Mouse (Mus musculus): ENCODE data around the gene Mpzl1. TPM values are rescaled to one million over a fixed set of nuclear protein-coding genes. Genes with fewer than 3 reads are reported as not detected.

Gene Mpzl1
- polyA plus RNA-seq, 1 experiment from 2014 or later = 134 TPM

DNA sequence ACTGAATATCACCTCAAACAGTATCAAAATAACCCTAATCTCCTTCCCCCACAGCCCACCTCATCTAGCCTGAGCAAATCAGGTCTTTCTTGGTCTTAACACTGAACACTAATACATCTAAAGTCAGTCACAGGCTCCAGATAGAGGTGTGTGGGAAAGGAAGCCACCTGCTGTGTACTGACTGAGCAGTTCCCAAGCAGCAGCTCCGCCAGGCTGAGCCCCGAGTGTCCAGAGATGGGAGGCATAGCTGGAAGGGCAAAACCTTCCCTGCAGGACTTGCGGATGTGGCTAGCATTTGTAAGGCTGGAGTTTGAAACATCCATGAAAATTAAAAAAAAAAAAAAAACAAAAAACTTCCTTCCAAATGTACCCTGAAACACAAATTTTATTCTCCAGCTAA, 29.2 kb downstream of the Mpzl1 start:
- Histone ChIP-seq H3K4me1 (peaks cover 11% of the 10 kb centered on the region), H3K27me3 (ENCODE audit: low read depth, poor library complexity, severe bottlenecking) (no peaks in the 10 kb centered on the region), H3K4me3 (no peak overlapping the region), H3K36me3 (peaks cover 79% of the 10 kb centered on the region), H3K27ac (replicated peaks) (no peak overlapping the region), H3K9me3 (replicated peaks) (no peaks in the 10 kb centered on the region)
- 91% methylated on average over 3 of the region's 3 CpGs for WGBS
- DNase-seq (ENCODE audit: low spot score) = no peak

DNA sequence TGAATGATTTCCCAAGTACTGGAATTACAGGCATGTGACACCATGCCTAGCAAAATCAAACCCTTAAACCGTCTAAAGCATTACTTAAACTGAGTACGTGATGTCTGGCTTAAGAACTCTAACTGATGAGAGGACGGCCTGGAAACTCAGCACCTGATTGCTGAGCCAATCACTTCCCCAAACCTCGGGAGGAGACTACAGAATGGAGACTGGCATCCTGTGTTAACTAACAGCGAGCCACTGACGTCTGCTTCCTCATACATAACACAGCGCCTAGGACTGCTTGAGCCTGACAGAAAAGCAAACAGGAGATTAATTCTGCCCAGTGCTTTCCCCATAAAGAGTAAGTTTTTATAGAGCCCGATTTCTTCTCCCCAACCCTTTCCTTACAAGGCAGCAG, 30.1 kb downstream of the Mpzl1 start:
- no peak overlapping the region for H3K27ac ChIP-seq (replicated peaks)
- H3K4me3 ChIP-seq = no peak overlapping the region
- no peak for DNase-seq (ENCODE audit: low spot score)
- 91% methylated on average over 8 of the region's 8 CpGs for WGBS
- H3K36me3 ChIP-seq = peaks cover 83% of the 10 kb centered on the region
- H3K4me1 ChIP-seq = peaks cover 2% of the 10 kb centered on the region
- no peaks in the 10 kb centered on the region for H3K9me3 ChIP-seq (replicated peaks)
- H3K27me3 ChIP-seq (ENCODE audit: low read depth, poor library complexity, severe bottlenecking) = no peaks in the 10 kb centered on the region

DNA sequence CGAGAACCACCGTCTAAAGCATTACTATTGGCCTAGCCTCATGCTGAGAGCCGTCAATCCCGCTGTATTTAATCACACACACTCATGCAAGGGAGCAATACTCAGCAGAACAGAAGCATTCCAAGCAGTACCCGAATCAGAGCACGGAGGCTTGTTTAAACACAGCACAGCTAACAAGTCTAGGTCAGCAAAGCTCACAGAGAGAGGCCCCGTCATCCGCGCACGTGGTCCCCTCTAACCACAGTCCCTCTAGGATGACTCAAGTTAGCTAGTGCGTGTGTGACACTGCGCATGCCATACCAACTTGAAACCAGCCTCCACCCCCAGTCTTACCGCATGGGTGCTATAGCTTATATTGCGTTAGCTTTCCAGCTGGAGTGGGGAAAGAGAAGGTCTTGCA, 31.1 kb downstream of the Mpzl1 start:
- 95% methylated on average over 14 of the region's 14 CpGs for WGBS
- no peak for DNase-seq (ENCODE audit: low spot score)
- Histone ChIP-seq H3K4me3 (no peak overlapping the region), H3K27ac (replicated peaks) (no peak overlapping the region), H3K9me3 (replicated peaks) (no peaks in the 10 kb centered on the region), H3K36me3 (peaks cover 89% of the 10 kb centered on the region), H3K4me1 (no peaks in the 10 kb centered on the region), H3K27me3 (ENCODE audit: low read depth, poor library complexity, severe bottlenecking) (no peaks in the 10 kb centered on the region)

DNA sequence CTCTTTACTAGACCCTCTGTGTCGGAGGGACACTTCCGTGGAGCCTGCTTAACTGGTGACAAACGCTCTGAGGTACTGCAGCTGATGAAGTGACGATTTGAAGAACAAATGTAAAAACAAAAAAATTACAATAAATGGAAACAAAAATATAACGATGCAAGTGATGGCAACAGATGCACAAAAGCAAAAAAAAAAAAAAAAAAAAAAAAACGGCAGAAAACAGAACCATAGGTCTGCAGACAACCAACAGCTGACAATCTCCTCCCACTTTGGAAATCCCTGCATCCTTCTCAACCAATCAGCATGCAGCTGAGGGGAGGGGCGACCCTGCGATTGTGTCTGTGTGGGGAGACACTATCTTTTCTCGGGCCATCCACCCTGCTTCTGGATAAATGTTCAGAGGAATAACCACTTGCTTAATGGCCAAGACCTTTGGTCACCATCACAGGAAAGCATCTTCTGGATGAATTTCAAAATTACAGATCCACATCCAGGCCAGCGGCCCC, 32.5 kb downstream of the Mpzl1 start:
- peaks cover 89% of the 10 kb centered on the region for H3K36me3 ChIP-seq
- WGBS = 89% methylated on average over 10 of the region's 10 CpGs

DNA sequence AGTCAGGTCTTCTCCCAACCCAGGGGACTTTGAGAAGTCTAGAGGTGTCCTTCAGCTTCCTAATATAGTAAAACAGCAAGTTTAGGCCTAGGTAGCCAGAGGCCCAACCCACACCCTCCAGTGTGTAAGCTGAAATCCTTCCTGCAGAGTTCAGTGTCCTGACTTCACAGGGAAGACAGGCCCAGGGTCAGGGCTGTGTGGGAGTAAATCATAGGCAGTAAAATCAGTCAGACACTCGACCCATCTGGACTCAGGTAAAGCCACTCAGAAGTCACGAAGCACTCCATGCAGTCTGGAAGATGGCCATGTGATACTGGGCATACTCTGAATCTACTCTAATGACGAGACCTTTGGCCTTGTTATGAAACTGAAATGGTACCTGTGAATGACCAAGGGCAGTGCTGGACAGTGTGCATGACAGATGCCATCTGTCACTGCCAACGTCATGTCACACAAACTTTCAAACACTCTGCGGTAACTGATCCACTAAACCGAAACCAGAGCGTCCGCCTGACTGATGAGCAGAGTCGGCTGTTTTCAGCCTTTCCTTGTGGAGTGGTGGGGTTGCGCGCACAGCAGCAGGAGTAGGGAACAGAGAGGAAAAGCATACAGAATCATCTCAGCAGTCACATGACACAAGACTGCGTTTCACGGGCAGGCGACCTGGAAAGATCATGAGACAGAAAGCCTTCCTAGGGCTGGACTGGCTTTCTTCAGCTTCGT, 39.5 kb downstream of the Mpzl1 start:
- Histone ChIP-seq H3K4me1 (no peaks in the 10 kb centered on the region), H3K9me3 (replicated peaks) (no peaks in the 10 kb centered on the region), H3K27me3 (ENCODE audit: low read depth, poor library complexity, severe bottlenecking) (no peaks in the 10 kb centered on the region), H3K4me3 (no peak overlapping the region), H3K27ac (replicated peaks) (no peak overlapping the region), H3K36me3 (peaks cover 94% of the 10 kb centered on the region)
- no peak for DNase-seq (ENCODE audit: low spot score)
- 95% methylated on average over 15 of the region's 15 CpGs for WGBS

More for the DNA sequence above, 32.5 kb downstream of the Mpzl1 start:
- no peaks in the 10 kb centered on the region for H3K4me1 ChIP-seq
- no peaks in the 10 kb centered on the region for H3K27me3 ChIP-seq (ENCODE audit: low read depth, poor library complexity, severe bottlenecking)
- H3K27ac ChIP-seq (replicated peaks) = no peak overlapping the region
- H3K9me3 ChIP-seq (replicated peaks) = no peaks in the 10 kb centered on the region
- no peak overlapping the region for H3K4me3 ChIP-seq
- no peak for DNase-seq (ENCODE audit: low spot score)

DNA sequence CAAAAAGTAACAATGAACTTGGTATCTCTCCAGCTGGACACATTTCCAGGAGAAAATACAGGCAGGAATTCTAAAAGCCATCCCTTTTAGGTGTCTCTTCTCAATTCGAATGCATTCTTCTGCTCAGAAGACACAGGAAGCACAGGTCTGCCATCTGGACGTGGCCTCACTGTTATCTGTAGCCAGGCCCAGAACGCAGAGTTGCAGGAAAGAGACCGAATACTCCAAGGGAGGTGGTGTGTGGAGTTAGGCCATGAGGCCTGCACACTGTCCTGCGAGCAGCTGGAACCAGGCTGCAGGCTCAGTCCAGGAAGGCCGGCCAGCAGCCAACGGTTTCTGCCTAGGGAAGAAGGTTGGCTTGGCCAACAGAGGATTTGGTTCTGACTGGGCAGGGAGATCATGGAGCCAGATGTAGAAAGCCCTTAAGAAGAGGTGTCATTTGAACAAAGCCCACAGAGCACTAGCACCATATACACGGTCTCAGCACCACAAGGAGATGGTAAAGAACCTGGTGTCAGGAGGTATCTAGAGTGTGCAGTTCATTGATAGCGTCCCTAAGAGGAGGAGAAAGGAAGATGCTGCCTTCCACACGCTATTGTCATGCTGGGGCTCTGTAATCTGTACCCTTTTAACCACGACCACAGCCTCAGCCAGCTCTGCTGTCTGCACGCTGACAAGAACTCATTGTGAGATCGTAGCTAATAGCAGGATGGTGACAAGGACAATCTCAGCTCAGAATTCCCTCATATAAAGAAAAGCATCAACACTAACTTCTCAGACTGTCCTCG, 41.8 kb downstream of the Mpzl1 start:
- Histone ChIP-seq H3K27ac (replicated peaks) (no peak overlapping the region), H3K36me3 (peaks cover 73% of the 10 kb centered on the region), H3K4me1 (peaks cover 4% of the 10 kb centered on the region), H3K9me3 (replicated peaks) (no peaks in the 10 kb centered on the region), H3K4me3 (no peak overlapping the region), H3K27me3 (ENCODE audit: low read depth, poor library complexity, severe bottlenecking) (no peaks in the 10 kb centered on the region)
- DNase-seq (ENCODE audit: low spot score) = no peak
- 91% methylated on average over 14 of the region's 14 CpGs for WGBS

DNA sequence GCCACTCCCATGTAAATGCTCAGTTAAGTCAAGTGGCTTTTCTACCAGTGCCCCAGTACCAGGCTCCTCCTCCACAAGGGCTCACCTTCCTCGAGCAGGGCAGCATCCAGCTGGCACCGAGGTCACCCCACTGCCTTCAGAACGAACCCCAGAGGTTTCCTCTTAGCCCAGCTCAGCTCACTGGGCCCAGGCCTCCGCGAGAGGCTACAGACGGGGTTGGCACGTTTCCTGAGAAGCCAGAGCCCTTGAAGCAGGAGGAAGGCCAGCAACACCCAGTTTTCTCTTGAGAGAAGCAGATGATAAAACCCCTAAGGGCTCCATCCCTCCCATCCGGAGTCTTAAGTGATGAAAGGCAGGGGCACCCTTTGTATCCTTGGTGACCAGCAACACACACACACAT, 43.6 kb downstream of the Mpzl1 start:
- 78% methylated on average over 8 of the region's 8 CpGs for WGBS
- Histone ChIP-seq H3K9me3 (replicated peaks) (no peaks in the 10 kb centered on the region), H3K27me3 (ENCODE audit: low read depth, poor library complexity, severe bottlenecking) (no peaks in the 10 kb centered on the region), H3K4me3 (no peak overlapping the region), H3K36me3 (peaks cover 56% of the 10 kb centered on the region), H3K27ac (replicated peaks) (no peak overlapping the region), H3K4me1 (peaks cover 6% of the 10 kb centered on the region)
- DNase-seq (ENCODE audit: low spot score) = no peak

DNA sequence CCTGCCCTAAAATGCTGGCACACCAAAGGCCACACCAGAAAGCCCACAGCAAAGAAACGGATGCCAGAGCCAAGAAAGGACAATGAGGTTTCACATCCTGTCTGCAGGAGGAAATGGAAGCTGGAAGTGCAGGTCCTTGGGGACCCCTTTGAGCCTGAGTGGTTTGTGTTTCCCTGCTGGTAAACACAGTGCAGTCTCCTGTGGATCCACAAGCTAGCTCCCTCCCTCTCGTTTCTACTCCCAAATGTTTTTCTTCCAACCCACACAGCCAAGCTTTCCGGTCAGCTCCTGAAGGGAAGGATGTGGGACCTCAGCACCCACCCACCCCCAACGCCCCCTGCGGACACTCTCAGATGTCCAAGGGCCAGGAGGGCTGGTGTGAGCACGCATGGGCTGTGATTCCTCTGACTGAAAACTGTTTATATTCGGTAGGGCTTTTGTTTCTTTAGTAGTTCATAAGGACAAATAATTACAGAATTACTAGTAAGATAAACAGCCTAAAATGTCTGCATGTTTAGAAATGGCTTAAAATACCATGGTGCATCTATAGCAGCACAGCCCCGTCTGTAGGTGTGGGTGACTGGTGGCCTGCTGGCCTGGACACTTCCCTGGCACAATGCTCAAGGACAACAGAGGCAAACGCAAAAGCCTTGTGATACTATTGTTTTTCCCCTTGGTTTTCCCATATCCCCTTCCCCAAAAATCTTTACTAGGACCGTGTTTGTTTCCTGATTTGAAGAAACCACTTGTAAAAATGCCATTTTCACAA, 44.9 kb downstream of the Mpzl1 start:
- Histone ChIP-seq H3K27me3 (ENCODE audit: low read depth, poor library complexity, severe bottlenecking) (no peaks in the 10 kb centered on the region), H3K4me1 (peaks cover 8% of the 10 kb centered on the region), H3K36me3 (peaks cover 43% of the 10 kb centered on the region), H3K27ac (replicated peaks) (peak overlapping the region; percentile 42; the same call in 1 of the 2 replicates), H3K9me3 (replicated peaks) (no peaks in the 10 kb centered on the region), H3K4me3 (no peak overlapping the region)
- WGBS = 57% methylated on average over 10 of the region's 10 CpGs
- DNase-seq (ENCODE audit: low spot score) = no peak

DNA sequence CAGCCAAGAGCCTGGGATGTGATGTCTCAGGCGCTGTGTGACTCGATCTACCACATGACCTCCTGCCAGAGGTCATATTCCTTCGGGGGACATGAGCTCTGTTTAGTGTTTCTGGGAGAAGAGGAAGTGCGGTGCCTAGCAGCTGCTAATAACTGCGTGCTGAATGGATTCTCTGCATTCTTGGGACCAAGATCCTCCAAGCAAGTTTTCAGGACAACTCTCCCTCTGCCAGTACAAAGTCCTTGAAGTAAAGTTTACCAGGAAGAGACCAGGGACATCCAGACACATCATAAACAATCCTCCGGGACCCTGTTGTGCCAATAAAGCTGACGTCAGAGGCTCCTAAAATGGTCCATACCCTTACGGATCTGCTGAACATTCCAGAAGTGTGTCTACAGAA, 46.5 kb downstream of the Mpzl1 start:
- DNase-seq (ENCODE audit: low spot score) = no peak
- Histone ChIP-seq H3K27ac (replicated peaks) (no peak overlapping the region), H3K4me3 (no peak overlapping the region)

DNA sequence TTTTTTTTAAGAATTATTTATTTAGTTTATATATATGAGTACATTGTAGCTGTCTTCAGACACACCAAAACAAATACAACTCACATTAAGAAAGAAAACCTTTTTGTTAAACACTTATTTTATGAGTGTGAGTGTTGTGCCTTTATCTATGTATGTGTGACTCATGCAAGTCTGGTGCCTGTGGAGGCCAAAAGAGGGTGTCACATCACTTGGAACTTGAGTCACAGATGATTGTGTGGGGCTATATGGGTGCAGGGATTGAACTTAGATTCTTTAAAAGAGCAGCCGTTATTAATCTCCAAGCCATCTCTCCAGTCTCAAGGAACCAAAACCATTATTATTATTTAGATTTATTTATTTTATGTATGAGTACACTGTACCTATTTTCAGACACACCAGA, 48.0 kb downstream of the Mpzl1 start:
- no peaks in the 10 kb centered on the region for H3K27me3 ChIP-seq (ENCODE audit: low read depth, poor library complexity, severe bottlenecking)
- no peak overlapping the region for H3K27ac ChIP-seq (replicated peaks)
- no peak overlapping the region for H3K4me3 ChIP-seq
- DNase-seq (ENCODE audit: low spot score) = no peak
- H3K4me1 ChIP-seq = peaks cover 8% of the 10 kb centered on the region
- WGBS = 94% methylated on average over 1 of the region's 1 CpGs
- H3K36me3 ChIP-seq = peaks cover 12% of the 10 kb centered on the region
- no peaks in the 10 kb centered on the region for H3K9me3 ChIP-seq (replicated peaks)

More for the DNA sequence above, 46.5 kb downstream of the Mpzl1 start:
- Histone ChIP-seq H3K27me3 (ENCODE audit: low read depth, poor library complexity, severe bottlenecking) (no peaks in the 10 kb centered on the region), H3K9me3 (replicated peaks) (no peaks in the 10 kb centered on the region), H3K4me1 (peaks cover 8% of the 10 kb centered on the region), H3K36me3 (peaks cover 27% of the 10 kb centered on the region)
- 71% methylated on average over 8 of the region's 8 CpGs for WGBS

DNA sequence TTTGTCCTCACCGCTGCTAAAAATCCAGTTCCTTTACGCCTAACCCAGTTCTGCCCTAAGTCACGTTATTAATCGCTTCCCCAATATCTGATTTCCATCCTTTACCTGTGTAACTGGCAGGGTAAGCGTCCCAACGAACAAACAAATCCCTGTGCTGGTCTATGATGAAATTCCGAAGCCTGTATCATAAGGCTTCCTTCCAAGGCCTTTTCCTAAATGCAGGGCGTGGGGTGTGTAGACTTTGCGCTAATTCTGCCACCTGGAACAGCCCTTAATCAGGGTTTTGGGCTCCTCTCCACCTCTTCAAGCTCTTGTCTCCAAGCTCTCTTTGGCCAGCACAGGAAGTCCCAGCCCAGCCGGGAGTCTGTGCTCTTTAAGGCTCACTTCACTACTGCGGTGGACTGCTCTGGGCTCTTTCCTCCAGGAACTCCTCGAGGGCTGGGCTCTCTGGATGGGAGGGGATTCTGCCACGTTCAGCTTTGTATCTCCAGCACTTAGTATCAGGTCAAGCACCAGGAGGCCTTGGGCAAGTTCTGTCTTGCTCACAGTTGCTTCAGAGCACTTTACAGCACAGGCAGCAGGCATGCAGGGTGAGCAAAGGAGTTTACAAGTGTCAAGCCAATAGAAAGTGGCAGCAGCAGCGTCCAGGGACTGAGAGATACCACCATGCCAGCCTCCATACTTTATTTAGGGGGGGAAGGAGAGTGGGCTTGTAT, 48.8 kb downstream of the Mpzl1 start:
- Histone ChIP-seq H3K9me3 (replicated peaks) (no peaks in the 10 kb centered on the region), H3K4me3 (no peak overlapping the region), H3K4me1 (peaks cover 8% of the 10 kb centered on the region), H3K27ac (replicated peaks) (0 out of 2 replicates have a peak overlapping the region, but pooled peaks have one; percentile 47), H3K27me3 (ENCODE audit: low read depth, poor library complexity, severe bottlenecking) (no peaks in the 10 kb centered on the region), H3K36me3 (peaks cover 4% of the 10 kb centered on the region)
- WGBS = 72% methylated on average over 14 of the region's 14 CpGs
- DNase-seq (ENCODE audit: low spot score) = no peak

DNA sequence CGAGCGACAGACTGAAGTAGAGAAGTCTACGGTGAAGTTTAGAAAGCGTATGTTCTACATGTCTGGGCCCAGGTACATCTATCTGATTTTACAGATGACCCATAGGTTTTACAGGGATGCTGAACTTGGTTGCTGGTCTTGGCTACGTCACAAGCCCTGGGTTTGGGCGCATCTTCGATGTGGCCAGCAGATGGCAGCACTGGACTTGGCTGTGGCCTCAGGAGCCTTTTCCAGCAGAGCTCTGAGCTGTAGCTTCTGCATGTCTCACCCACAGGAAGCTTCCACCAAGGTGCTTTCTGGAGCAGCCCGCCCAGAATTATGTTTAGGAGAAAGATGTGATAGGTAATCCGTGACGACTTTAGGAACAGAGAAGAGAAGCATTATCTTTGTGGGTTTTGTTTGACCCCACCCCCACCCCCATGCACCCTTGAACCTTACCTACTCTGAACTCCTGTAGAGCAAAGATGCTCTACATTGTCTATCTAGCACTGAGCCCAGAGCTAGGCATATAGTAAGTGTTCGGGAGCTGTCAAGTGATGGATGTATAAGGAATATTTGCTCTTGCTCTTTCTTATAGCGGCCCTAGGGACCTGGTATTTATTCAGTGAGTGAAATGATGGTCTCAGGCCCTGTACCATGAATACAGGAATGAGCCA, 50.7 kb downstream of the Mpzl1 start:
- Histone ChIP-seq H3K4me3 (no peak overlapping the region), H3K36me3 (no peaks in the 10 kb centered on the region), H3K27me3 (ENCODE audit: low read depth, poor library complexity, severe bottlenecking) (no peaks in the 10 kb centered on the region), H3K4me1 (0 out of 2 replicates have a peak, but pooled peaks cover 4% of the 10 kb centered on the region), H3K27ac (replicated peaks) (no peak overlapping the region), H3K9me3 (replicated peaks) (no peaks in the 10 kb centered on the region)
- DNase-seq (ENCODE audit: low spot score) = peak; percentile 83
- 30% methylated on average over 12 of the region's 12 CpGs for WGBS

Data from midbrain, embryonic 10.5 days (tissue).